Mouse (Mus musculus) lung, postnatal 0 days (tissue): ENCODE results near the gene Eps15.

Experiments
- CTCF ChIP-seq: IDR thresholded peaks from 2 replicates; pipeline ENCODE4 v1.5.1; 2016; ENCODE audit warnings: antibody characterized with exemption, mild to moderate bottlenecking
- EP300 ChIP-seq: IDR thresholded peaks from 2 replicates; pipeline ENCODE4 v1.6.1; 2016; ENCODE audit warnings: antibody characterized with exemption, mild to moderate bottlenecking, control low read depth

DNA sequence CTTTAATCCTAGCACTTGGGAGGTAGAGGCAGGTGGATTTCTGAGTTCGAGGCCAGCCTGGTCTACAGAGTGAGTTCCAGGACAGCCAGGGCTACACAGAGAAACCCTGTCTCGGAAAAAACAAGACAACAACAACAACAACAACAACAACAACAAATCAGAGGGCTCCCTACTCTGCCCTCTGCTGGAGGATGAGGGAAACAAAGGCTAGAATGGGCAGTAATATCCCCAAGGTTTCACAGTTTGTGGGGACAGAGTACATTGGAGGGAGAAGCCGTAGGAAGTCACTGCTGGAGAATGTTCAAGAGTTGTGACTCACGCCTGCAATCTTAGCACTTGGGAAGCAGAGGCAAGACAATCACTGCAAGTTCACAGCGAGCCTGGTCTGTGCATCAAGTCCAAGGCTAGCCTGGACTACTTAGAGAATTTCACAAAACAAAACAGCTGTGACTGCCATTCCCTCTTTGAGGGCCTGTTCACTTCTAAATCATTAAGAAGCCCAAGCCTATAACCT is 121.2 kb downstream of the Eps15 start:
- TF ChIP-seq CTCF (peak; percentile 37), EP300 (no peak)
